Mouse (Mus musculus): ENCODE results near the gene Aagab.

GRCm38 (mm10) chr9:63632045-63632444, 29.6 kb downstream of the Aagab start:
- TF ChIP-seq POLR2A (IDR thresholded peaks at IDR 0.05; ENCODE audit: low read depth, low read length) (no peak), CTCF (IDR thresholded peaks at IDR 0.05; ENCODE audit: extremely low read depth, insufficient read depth, insufficient read length, insufficient replicate concordance) (no peak)
